Mouse (Mus musculus) left cerebral cortex, adult 6 months (tissue): ENCODE data around the gene Anks6. TPM values are rescaled to one million over a fixed set of nuclear protein-coding genes. Genes with fewer than 3 reads are reported as not detected.

Source experiments
- long read RNA-seq, 2 experiments: library from polyadenylated mRNA; unstranded; transcript quantifications; one replicate each; pipeline ENCODE4 v2.0.0; 2019 to 2020
- polyA plus RNA-seq: library from polyadenylated mRNA; unstranded; fragments of <200 nt; fragmentation: Nextera tagmentation; gene quantifications from 2 replicates; pipeline ENCODE4 v1.2.3, GENCODE M21; 2021

The Anks6 gene
- 0.36 and 0.54 TPM in 2 replicates for polyA plus RNA-seq
- long read RNA-seq, experiment 1, partial matches to known transcripts: 3 of 8 reads
- long read RNA-seq, experiment 1, other reads (novel, unspliced or antisense): 5 of 8 reads
- long read RNA-seq, experiment 2: 0 reads

DNA sequence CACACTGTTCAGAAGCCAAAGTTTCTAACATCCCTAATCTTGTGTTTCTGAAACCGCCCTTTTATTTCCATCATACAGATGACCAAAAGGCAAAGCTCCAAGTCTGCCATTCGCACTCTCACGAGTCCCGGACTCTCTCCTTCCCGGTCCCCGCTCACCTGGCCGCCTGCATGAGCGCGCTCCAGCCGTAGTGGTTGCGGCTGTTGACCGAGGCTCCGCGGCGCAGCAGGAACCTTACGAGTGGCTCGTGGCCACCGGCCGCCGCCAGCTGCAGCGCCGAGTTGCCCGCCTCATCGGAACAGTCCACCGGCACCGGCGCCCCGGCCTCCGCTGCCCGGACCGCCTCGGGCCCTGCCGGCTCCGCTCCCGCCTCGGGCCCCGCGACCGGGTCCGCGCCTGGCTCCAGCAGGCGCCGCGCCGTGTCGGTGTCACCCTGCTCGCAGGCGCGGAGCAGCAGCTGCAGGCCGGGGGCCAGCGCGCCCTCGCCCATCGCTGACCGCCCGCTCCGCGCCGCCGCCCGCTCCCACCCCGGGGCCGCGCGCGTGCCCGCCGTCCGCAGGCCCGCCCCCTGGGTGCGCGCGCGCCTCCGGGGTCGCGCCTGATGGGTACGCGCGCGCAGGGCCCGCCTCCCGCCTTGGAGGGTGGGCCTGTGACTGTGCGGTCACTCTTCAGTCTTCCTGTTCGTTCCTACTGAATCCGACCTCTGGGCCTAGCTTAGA lies at the start of gene Anks6:
Anks6 (minus strand) TSS at position 637 of the 719 bp plus-strand sequence.

DNA sequence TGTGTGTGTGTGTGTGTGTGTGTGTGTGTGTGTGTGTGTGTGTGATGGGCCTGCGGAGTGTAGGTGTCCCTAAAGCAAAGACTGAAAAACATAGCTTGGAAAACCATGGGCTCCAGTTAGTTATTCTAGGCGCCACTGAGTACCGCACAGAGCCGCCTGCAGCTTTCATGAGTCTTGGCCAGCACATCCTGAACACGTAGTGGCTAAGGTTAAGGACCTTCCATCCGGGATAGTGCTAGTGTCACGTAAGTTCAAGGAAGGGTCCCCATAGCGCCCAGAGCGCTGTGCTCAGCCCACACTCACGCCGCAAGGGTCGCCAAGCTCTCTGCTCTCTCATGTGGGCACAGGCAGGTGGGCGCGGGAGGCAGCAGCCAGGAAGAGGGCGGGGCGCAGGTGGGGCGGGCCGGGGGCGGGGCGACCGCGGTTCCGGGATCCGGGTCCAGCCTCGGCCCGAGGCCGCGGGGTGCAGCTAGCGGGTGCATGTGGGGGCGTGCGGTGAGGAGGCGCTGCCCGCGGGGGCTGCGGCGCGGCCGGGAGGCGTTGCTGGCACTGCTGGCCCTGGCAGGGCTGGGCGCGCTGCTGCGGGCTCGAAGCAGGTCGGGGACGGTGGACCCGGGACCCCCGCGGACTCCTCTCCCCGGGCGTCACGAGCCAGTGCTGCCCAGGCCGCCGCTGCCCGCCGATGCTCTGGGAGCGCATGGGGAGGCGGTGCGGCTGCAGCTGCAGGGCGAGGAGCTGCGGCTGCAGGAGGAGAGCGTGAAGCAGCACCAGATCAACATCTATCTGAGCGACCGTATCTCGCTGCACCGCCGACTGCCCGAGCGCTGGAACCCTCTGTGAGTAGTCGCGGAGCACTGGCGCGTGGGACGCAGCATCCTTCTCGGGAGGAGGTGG lies 34.5 kb upstream of the Anks6 start, which contains the start of gene Galnt12:
Galnt12 (plus strand) TSS at position 417 of the 894 bp plus-strand sequence.

DNA sequence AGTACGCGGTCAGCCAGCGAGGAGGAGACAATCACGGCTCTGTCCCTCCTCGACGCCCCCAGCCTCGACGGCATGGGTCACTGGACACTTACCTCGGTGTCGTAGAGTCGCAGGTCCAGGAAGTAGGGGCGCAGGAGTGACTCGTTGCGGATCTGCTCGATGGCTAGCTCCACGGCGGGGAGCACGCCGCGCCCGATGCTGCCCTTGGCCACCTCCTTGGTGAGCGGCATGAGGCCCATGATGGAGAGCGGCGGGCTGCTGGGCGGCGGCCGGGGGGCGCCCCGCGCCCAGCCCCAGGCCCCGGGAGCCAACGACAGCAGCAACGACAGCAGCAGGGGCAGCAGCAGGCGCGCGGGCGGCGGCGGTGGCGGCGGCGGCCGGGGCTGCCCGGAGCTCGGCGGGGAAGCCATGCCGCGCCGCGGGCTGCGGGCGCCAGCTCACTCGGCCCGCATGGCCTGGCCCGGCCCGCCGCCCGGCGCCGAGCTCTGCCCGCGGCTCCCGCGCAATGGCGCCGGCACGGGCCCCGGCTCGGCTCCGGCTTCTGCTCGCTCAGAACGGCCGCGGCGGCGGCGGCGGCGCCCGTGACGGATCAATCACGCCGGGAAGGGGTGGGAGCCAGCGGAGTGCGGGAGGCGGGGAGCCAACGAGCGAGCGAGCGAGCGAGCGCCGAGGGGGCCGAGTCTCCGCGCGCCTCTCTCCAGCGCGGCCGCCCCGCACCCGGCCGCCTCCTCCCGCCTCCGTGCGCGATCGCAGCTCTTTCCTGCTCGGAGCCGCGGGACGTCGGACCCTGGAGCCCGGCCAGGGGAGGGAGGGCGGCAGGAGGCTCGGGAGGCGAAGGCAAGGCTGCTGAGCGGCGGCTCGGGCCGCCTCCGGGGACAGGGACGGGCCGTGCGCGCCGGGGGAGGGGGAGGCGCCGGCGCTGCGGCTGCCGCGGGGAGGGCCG lies 65.9 kb downstream of the Anks6 start, which contains the start of gene Gabbr2:
Gabbr2 (minus strand) TSS at position 858 of the 943 bp plus-strand sequence.

Other genes with a start within 250 kb of the Anks6 start
- 24.2 and 32.4 TPM in 2 replicates for gene Gabbr2, start 65.6 kb downstream of the Anks6 start, polyA plus RNA-seq
- gene Galnt12, start 34.5 kb upstream of the Anks6 start, polyA plus RNA-seq: 0.20 and 1.3 TPM in 2 replicates
- 0.33 and 0.67 TPM in 2 replicates for gene Col15a1, start 150.7 kb upstream of the Anks6 start, polyA plus RNA-seq